Mouse (Mus musculus) frontal cortex, adult 2 months (tissue): ENCODE measurements around the gene Miga2. TPM values are rescaled to one million over a fixed set of nuclear protein-coding genes. Genes with fewer than 3 reads are reported as not detected.

Experiments
- DNase-seq, 2 experiments: peaks; one replicate each; pipeline ENCODE4 v3.0.0; 2022; ENCODE audit warnings: low spot score in 1 of 2; ENCODE audit errors: extremely low spot score in 1 of 2
- polyA plus RNA-seq: library from polyadenylated mRNA; depleted of rRNA; stranded (reverse); fragments of >200 nt; gene quantifications from 2 replicates; pipeline ENCODE4 v1.2.3, GENCODE M21; 2012; rRNA removed

The Miga2 gene
- 80.9 and 86.8 TPM in 2 replicates for polyA plus RNA-seq

GRCm38 (mm10) chr2:30363773-30364650, at the start of gene Miga2:
Gene Miga2 (plus strand): TSS chr2:30364233.
- DNase-seq, result peak; percentile 99

DNA sequence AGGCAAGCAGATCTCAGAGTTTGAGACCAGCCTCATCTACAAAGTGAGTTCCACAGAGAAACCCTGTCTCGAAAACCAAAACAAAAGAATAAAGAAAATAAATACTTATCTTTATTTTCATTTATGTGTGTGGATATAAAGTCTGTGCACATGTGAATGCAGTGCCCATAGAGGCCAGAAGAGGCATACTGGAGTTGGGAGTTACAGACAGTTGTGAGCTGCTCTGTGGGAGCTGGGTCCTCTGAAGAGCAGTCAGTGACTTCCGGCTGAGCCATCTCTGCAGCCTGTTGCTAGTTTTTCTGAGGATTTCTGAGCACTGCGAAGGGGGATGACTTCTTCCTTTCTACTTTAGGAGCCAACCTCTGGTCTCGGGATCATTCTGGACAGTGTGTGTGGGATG, 47.9 kb upstream of the Miga2 start:
- no peak for DNase-seq

DNA sequence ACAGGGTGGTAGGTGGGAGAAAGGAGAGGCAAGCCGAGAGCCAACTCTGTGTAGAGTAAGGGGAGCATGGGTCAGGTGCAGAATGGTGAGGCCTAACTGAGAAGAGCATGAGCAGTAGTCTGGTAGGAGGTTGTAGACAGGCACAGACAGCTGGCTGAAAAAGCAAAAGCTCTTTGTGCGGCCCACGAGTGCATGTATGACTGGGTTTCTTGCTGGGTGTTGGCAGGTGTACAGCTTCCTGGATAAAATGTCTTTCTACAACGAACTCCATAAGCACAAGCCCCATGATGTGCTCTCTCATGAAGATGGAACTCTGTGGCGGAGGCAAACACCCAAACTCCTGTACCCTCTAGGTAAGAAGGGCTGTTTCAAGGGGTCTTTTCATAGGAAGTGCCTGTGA, 47.1 kb upstream of the Miga2 start:
- peak in 1 of 2 experiments; percentile 22 for DNase-seq

DNA sequence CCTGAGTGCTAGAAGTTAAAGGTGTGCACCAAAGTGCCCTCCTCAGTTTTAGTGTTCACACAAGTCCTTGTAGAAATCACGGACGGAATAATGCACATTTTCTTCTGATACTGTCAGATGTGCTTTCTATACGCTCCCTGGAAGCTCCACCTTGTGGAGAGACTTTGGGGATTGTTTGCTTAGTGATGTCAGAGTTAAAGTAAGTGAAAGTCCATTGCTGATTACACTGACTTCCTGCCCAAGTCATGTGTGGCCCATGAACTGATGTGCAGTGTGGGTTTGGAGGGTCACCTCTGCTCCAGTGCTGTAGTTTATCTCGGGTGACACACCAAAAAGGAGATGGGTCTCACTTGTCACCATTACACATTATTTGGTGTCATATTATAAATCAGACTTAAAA, 44.8 kb upstream of the Miga2 start:
- no peak for DNase-seq

GRCm38 (mm10) chr2:30323111-30323510, 40.9 kb upstream of the Miga2 start:
- no peak for DNase-seq

DNA sequence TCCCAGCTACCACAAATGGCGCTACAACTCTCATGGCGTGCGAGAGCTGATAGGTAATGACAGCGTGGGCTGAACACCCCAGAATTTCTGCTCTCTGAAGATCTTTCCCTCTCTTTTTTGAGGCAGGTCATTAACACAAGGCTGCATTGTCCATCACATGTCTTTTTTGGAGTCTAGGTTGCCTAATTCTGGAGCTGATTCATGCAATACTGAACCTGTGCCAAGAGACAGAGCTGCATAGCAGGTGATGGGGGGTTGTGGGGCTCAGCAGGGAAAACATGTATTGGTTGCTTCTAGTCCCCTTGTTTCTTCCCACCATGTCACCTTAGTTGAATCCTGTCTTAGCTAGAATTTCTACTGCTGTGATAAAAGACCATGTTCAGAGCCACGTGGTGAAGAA, 38.7 kb upstream of the Miga2 start:
- no peak for DNase-seq

DNA sequence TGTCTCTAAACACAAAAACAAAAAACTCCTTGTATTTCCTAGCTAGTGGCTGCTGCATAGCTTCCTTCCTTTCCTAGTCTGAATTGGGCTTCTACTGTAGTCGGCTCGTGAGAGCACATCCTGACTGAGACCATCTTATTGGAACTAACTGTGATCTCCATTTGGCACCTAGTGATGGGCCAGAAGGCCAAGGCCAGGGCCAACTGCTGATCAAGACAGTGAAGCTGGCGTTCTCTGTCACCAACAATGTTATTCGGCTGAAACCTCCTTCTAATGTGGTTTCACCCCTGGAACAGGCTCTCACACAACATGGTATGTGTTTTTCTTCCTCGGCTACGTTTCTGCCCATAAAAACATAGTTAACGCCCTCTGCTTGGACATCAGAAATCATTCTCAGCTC, 36.8 kb upstream of the Miga2 start:
- DNase-seq, result no peak

DNA sequence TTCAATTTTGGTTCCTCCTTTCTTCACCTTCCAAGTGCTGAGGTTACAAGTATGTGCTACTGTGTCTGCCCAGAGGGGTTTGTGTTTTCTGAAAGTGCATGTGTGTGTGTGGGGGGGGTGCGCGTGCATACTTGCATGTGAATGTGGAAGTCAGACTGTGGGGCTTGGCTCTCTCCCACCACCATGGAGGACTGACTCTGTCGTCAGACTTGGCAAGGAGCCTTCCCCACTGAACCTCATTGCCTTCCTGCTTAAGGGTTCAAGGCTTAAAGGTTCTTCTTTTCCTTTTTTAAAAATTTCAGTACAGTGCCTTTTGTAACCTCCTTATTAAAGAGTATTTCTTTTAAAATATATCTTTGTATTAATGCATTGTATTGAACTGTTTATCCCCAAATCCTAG, 35.2 kb upstream of the Miga2 start:
- no peak for DNase-seq

DNA sequence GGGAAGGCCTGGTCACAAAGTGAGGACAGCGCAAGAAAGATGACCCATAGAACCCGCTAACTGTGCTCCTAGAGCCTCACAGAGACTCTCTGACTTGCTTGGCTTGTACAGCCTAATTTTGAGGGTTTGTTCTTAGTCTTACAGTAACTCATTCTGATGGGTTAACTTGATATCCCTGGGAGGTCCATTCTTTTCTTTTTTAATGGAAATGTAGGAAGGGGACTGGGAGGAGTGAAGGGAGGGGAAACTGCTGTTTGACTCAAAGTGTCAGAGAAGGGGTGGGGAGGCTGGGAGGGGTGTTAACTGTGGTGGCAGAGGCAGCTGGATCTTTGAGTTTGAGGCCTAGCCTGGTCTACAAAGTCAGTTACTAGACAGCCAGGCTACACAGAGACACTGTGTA, 28.7 kb upstream of the Miga2 start:
- no peak for DNase-seq

DNA sequence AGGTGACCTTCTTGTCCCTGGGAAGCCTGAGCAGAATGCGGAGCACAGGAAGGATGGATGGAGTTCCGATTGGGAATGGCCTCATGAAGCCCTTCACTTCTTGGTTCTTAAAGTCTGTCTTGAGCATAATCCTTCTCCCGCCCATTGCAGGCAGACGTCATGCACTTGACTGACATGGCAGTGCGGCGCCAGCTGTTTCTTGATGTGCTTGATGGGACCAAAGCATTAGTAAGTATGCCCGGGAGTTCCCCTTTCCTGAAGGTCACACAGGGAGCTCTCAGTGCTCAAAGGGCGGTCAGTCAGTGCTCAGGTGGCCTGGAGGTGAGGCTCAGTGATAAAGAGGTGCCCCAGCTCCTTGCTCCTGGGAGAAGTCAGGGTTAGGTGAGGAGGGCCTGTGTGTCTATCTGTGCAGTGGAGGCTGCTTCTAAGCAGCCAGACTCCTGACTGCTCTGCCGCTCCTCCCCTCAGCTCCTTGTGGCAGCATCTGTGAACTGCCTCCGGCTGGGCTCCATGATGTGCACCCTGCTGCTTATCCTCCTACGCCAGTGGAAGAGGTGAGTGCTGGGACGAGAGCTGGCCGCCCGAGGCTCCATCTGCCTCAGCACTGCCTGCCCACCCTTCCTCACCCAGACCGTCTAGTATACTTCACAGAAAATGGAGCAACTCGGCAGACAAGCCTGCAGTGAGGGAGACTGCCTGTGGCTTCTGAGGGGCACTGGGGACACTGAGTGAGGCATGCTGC, 27.7 kb upstream of the Miga2 start:
- DNase-seq, result no peak

DNA sequence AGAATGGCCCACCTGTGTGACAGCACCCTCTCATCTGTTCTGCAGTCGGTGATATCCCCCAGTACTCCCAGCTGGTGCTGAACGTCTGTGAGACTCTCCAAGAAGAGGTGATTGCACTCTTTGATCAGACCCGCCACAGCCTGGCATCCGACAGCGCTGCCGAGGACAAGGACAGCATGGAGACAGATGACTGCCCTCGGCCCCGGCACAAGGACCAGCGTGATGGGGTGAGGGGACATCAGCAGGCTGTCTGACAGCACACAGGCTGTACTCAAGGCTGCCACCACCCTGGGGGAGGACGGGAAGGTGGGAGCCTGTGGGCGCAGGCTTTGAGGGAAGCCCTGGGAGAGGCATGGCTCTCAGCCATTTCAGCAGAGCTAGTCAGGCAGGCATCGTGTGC, 26.9 kb upstream of the Miga2 start:
- DNase-seq, result no peak

GRCm38 (mm10) chr2:30342061-30342460, 22.0 kb upstream of the Miga2 start:
- no peak for DNase-seq

DNA sequence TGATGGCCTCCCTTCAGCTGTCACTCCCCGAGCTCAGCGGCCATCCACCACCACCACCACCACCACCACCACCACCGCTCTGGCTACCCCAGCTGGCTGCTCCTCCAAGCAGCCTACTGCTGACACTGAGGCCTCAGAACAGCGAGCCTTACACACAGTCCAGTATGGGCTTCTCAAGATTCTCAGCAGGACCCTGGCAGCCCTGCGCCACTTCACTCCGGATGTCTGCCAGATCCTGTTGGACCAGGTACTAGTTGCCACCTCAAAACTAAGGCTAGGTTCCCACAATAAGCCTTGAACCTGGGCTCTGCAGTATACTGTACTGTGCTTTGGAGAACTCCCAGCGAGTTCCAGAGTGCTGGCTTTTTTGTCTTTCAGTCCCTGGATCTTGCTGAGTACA, 21.5 kb upstream of the Miga2 start:
- DNase-seq, result no peak

GRCm38 (mm10) chr2:30343601-30344137, 20.4 kb upstream of the Miga2 start:
- DNase-seq, result no peak

- DNase-seq, result no peak
Observed at GRCm38 (mm10) chr2:30345971-30346676, 17.9 kb upstream of the Miga2 start.

- DNase-seq, result no peak
Observed at GRCm38 (mm10) chr2:30349196-30349595, 14.8 kb upstream of the Miga2 start.

DNA sequence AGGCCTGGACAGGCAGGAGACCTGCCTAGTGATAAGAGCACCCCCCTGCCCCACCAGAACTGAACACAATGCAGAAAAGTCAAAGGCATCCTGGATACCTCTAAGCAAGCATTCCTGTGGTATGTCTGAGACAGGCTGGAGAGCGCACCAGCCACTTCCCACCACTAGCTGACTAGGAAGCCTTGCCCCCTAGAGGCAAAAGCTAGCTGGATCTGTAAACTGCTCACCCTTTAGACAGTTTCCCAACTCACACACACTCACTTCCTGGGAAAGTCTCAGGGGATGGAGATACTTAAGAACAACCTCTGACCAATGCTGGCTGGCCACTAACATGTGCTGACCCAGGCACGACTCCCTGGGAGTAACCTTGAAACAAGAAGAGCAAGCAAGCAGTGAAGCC, 12.9 kb upstream of the Miga2 start:
- DNase-seq, result no peak

GRCm38 (mm10) chr2:30355861-30356260, 8.2 kb upstream of the Miga2 start:
- no peak for DNase-seq

GRCm38 (mm10) chr2:30356266-30356665, 7.8 kb upstream of the Miga2 start:
- DNase-seq, result no peak

- no peak for DNase-seq
Observed at GRCm38 (mm10) chr2:30356906-30357305, 7.1 kb upstream of the Miga2 start.
